In genomic region chr6:51172331-51172791, GRCm38 (mm10) we compare ENCODE assay signal across 8 mouse cellular contexts.
DNase-seq lines count a peak whose midpoint lies in the region; ATAC-seq lines count a peak whose summit lies in the region.

No protein-coding gene starts in this region.

- H3K27ac ChIP-seq in lung, embryonic 15.5 days: peak overlapping the region; percentile 73
- H3K27ac ChIP-seq in forebrain, embryonic 16.5 days (ENCODE audit: low read length): no peak overlapping the region
- peak overlapping the region; percentile 96 for H3K27ac ChIP-seq in limb, embryonic 10.5 days
- peak overlapping the region; percentile 91 for H3K27ac ChIP-seq in neural tube, embryonic 11.5 days (ENCODE audit: low read depth, low read length)

- no peak for ATAC-seq in lung, embryonic 15.5 days (ENCODE audit: borderline replicate concordance, extremely low read depth, low FRiP score, low TSS enrichment)
- ATAC-seq in forebrain, embryonic 16.5 days: no peak
- no peak for ATAC-seq in neural tube, embryonic 11.5 days (ENCODE audit: insufficient read depth, low FRiP score, low TSS enrichment)

- H3K9me3 ChIP-seq in lung, embryonic 15.5 days: no peaks in the 10 kb centered on the region
- H3K9me3 ChIP-seq in forebrain, embryonic 16.5 days (ENCODE audit: control insufficient read depth, low read length): no peaks in the 10 kb centered on the region; the same call in 1 of the 2 replicates
- no peaks in the 10 kb centered on the region for H3K9me3 ChIP-seq in limb, embryonic 10.5 days (replicated peaks)
- no peaks in the 10 kb centered on the region for H3K9me3 ChIP-seq in neural tube, embryonic 11.5 days (ENCODE audit: control insufficient read depth, low read length)

- H3K27me3 ChIP-seq in lung, embryonic 15.5 days: peaks cover 51% of the 10 kb centered on the region
- H3K27me3 ChIP-seq in forebrain, embryonic 16.5 days (replicated peaks; ENCODE audit: control insufficient read depth, insufficient read depth, low read length): peaks cover 55% of the 10 kb centered on the region
- H3K27me3 ChIP-seq in limb, embryonic 10.5 days (ENCODE audit: low read depth, poor library complexity, severe bottlenecking): no peaks in the 10 kb centered on the region
- peaks cover 31% of the 10 kb centered on the region for H3K27me3 ChIP-seq in neural tube, embryonic 11.5 days (ENCODE audit: control insufficient read depth, insufficient read depth, low read length)

- H3K4me3 ChIP-seq in lung, embryonic 15.5 days: peak overlapping the region; percentile 31
- peak overlapping the region; percentile 11; the same call in 1 of the 2 replicates for H3K4me3 ChIP-seq in forebrain, embryonic 16.5 days (replicated peaks; ENCODE audit: low read length)
- H3K4me3 ChIP-seq in limb, embryonic 10.5 days: peak overlapping the region; percentile 52
- peak overlapping the region; percentile 34 for H3K4me3 ChIP-seq in neural tube, embryonic 11.5 days (ENCODE audit: low read depth, low read length)

- no peaks in the 10 kb centered on the region for H3K36me3 ChIP-seq in lung, embryonic 15.5 days
- no peaks in the 10 kb centered on the region for H3K36me3 ChIP-seq in forebrain, embryonic 16.5 days (ENCODE audit: control insufficient read depth, insufficient read depth)
- no peaks in the 10 kb centered on the region for H3K36me3 ChIP-seq in limb, embryonic 10.5 days
- no peaks in the 10 kb centered on the region for H3K36me3 ChIP-seq in neural tube, embryonic 11.5 days (ENCODE audit: control insufficient read depth, insufficient read depth, low read length)

- H3K9ac ChIP-seq in lung, embryonic 15.5 days: peak overlapping the region; percentile 27
- H3K9ac ChIP-seq in forebrain, embryonic 16.5 days (replicated peaks; ENCODE audit: low read depth, low read length): no peak overlapping the region
- H3K9ac ChIP-seq in neural tube, embryonic 11.5 days (ENCODE audit: low read length): peak overlapping the region; percentile 69

- WGBS in lung, embryonic 15.5 days: 6% methylated on average over 12 of the region's 12 CpGs
- WGBS in forebrain, embryonic 16.5 days: 4% methylated on average over 12 of the region's 12 CpGs
- WGBS in limb, embryonic 10.5 days: 2% methylated on average over 12 of the region's 12 CpGs
- WGBS in neural tube, embryonic 11.5 days: 2% methylated on average over 12 of the region's 12 CpGs

- DNase-seq in lung, postnatal 10 days: no peak
- peak; percentile 58 for DNase-seq in limb, embryonic 10.5 days (ENCODE audit: low spot score)
- DNase-seq in neural tube, embryonic 11.5 days (ENCODE audit: low spot score): peak; percentile 44
- DNase-seq in right cerebral cortex, postnatal 10 days (ENCODE audit: low spot score in 2 of 2): no peak
- no peak for DNase-seq in adrenal gland, adult 18-20 months (ENCODE audit: low spot score in 2 of 2)
- no peak for DNase-seq in layer of hippocampus, adult 11-12 months (ENCODE audit: low spot score)

- H3K4me2 ChIP-seq in lung, embryonic 15.5 days: peak overlapping the region; percentile 71
- H3K4me2 ChIP-seq in forebrain, embryonic 16.5 days (ENCODE audit: low read length): peak overlapping the region; percentile 30
- H3K4me2 ChIP-seq in neural tube, embryonic 11.5 days (ENCODE audit: low read depth): peak overlapping the region; percentile 79

- H3K4me1 ChIP-seq in lung, embryonic 15.5 days: peaks cover 35% of the 10 kb centered on the region
- H3K4me1 ChIP-seq in forebrain, embryonic 16.5 days (replicated peaks; ENCODE audit: control insufficient read depth, insufficient read depth, low read length): peaks cover 15% of the 10 kb centered on the region
- H3K4me1 ChIP-seq in limb, embryonic 10.5 days: peaks cover 80% of the 10 kb centered on the region
- peaks cover 44% of the 10 kb centered on the region for H3K4me1 ChIP-seq in neural tube, embryonic 11.5 days (ENCODE audit: control insufficient read depth, insufficient read depth, low read length)

Comparison
In these comparisons a context has a peak if more than half of its experiments do, and no peak if none do; other contexts are left out.
1. DNase-seq: peak in limb, embryonic 10.5 days (single experiment) and neural tube, embryonic 11.5 days (single experiment); none in lung, postnatal 10 days (single experiment), right cerebral cortex, postnatal 10 days (0 of 2), adrenal gland, adult 18-20 months (0 of 2) and layer of hippocampus, adult 11-12 months (single experiment).
2. Peak in every context shown above with its lines, with median percentiles within 50 percentile points of each other: H3K4me2 ChIP-seq and H3K4me3 ChIP-seq.